Mouse (Mus musculus) CH12F3 (cell line): ENCODE data around the gene Olfr1180.
"Not testable (repeated sequence)": the region's sequence is repeated elsewhere in the genome, so short reads cannot be mapped to it uniquely, and the experiment has no call there.

Experiments
- in situ Hi-C: fragments of 300-500 bp; cut with MboI; formaldehyde crosslinking; loops from 2 replicates; pipeline ENCODE4 v1.14.3; 2020; ENCODE audit warnings: low sequenced_read_pairs

Olfr1180 gene

GRCm38 (mm10) chr2:88419051-88419450 is at the start of gene Olfr1180:
TSS of gene Olfr1180 (minus strand) at chr2:88419151.
- in situ Hi-C loops, result no loop called here

- in situ Hi-C loops, result not testable (repeated sequence)
Observed at GRCm38 (mm10) chr2:88454567-88454966, 35.6 kb upstream of the Olfr1180 start, which contains the start of gene Olfr1183. TSS of gene Olfr1183 (plus strand) at chr2:88454867.

GRCm38 (mm10) chr2:88449031-88449430 is 30.1 kb upstream of the Olfr1180 start, which contains the start of gene Gm13757:
TSS of gene Gm13757 (minus strand) at chr2:88449131.
- in situ Hi-C loops, result no loop called here

DNA sequence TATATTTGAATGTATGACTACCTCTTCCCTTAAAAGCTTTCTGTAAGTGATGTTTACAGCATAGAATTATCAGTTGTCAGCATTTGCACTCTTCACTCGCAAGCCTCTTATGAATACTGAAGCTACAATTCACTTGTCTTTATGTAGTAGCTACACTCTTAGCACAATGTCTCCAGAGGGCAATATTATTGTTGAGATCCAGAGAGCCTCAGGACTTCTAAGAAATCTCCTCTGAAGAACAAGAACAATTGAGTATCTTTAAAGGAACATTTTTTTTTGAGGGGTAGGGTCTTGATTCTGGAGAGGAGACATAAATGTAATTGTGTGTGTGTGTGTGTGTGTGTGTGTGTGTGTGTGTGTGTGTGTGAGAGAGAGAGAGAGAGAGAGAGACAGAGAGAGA is 7.1 kb upstream of the Olfr1180 start, which contains the start of gene Olfr1181:
Gene Olfr1181 (minus strand): TSS at position 101 of the 400 bp plus-strand sequence.
- in situ Hi-C loops, result no loop called here

DNA sequence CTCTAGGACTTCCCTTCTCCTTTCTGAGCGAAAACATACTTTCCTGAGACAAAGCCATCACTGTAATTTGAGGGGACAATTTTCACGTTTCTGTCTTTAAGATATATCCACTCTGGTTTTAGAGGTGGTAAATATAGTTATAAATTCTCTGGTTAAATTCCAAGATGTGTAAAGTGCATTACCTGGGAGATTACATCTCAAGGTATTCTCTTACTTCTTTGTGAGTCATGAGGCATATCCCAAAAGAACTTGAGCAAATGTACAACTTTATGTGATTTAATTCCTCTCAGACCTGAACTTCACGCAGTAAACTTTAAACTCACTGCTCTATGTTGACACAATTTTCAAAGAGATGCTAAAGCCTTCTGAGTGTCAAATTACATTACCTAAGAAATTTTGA is 12.6 kb downstream of the Olfr1180 start, which contains the start of gene Olfr1179:
Gene Olfr1179 (minus strand): TSS at position 101 of the 400 bp plus-strand sequence.
- in situ Hi-C loops, result no loop called here

DNA sequence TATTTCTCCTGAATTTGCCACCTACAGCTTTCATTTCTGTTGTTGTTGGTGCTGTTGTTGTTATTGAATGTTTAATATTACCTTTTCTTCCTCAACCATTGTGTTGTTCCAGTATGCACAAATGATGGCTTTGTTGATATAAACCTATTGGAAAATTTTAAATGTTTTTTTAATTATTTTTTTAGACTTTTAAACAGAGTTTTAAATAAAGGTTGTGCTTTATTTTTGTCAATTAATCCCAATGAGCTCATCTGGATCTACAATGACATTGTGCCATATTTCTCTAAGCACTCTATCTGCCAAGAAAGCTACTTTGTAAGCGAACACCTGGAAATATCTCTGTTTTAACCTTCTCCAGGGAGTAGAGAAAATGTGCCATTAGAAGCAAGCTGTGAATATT is 32.2 kb downstream of the Olfr1180 start, which contains the start of gene Olfr1178:
Gene Olfr1178 (plus strand): TSS at position 301 of the 400 bp plus-strand sequence.
- in situ Hi-C loops, result no loop called here
